Mouse (Mus musculus) c-Kit-positive CD71-positive TER-119-negative erythroid progenitor cells, embryonic 14.5 days (primary cell): Measurements from ENCODE around the gene Gimap4.
"Not testable (repeated sequence)": the region's sequence is repeated elsewhere in the genome, so short reads cannot be mapped to it uniquely, and the experiment has no call there.

ENCODE experiments used
- DNase-seq: peaks from one replicate; pipeline ENCODE4 v3.0.0-alpha.2; 2013; ENCODE audit warnings: low read depth

Gimap4 gene

GRCm38 (mm10) chr6:48675931-48676859 is 8.2 kb upstream of the Gimap4 start, which contains the start of gene Gimap9:
Gene Gimap9, plus strand, starts transcription at chr6:48676129.
- DNase-seq = peak; percentile 60

GRCm38 (mm10) chr6:48676860-48677415 is 7.4 kb upstream of the Gimap4 start:
- DNase-seq = no peak

GRCm38 (mm10) chr6:48677492-48678345 is 6.6 kb upstream of the Gimap4 start:
- no peak for DNase-seq

- DNase-seq = no peak
These were observed 6.0 kb upstream of the Gimap4 start for GRCm38 (mm10) chr6:48678391-48678790.

- no peak for DNase-seq
These were observed 4.6 kb upstream of the Gimap4 start for GRCm38 (mm10) chr6:48679701-48680100.

- no peak for DNase-seq
These were observed 3.9 kb upstream of the Gimap4 start for GRCm38 (mm10) chr6:48680421-48680820.

- DNase-seq = no peak
These were observed 2.8 kb upstream of the Gimap4 start for GRCm38 (mm10) chr6:48681472-48682090.

GRCm38 (mm10) chr6:48682271-48682670 is 2.1 kb upstream of the Gimap4 start:
- no peak for DNase-seq

GRCm38 (mm10) chr6:48683263-48683821 is 1.0 kb upstream of the Gimap4 start:
- not testable (repeated sequence) for DNase-seq

GRCm38 (mm10) chr6:48684806-48685205 is 457 bp downstream of the Gimap4 start:
- no peak for DNase-seq

- no peak for DNase-seq
These were observed 902 bp downstream of the Gimap4 start for GRCm38 (mm10) chr6:48685251-48685650.

GRCm38 (mm10) chr6:48685694-48686665 is 1.6 kb downstream of the Gimap4 start:
- no peak for DNase-seq

GRCm38 (mm10) chr6:48687077-48687476 is 2.7 kb downstream of the Gimap4 start:
- DNase-seq = no peak

GRCm38 (mm10) chr6:48689320-48689719 is 5.0 kb downstream of the Gimap4 start:
- DNase-seq = no peak

- no peak for DNase-seq
These were observed 8.6 kb downstream of the Gimap4 start for GRCm38 (mm10) chr6:48692962-48693361.

- no peak for DNase-seq
These were observed 12.6 kb downstream of the Gimap4 start for GRCm38 (mm10) chr6:48696830-48697554.

GRCm38 (mm10) chr6:48697555-48697930 is 13.2 kb downstream of the Gimap4 start:
- no peak for DNase-seq

GRCm38 (mm10) chr6:48698066-48698856 is 13.9 kb downstream of the Gimap4 start:
- DNase-seq = no peak

- no peak for DNase-seq
These were observed 14.5 kb downstream of the Gimap4 start for GRCm38 (mm10) chr6:48698888-48699287.
